Mouse (Mus musculus): Measurements from ENCODE around the gene Eif5. TPM values are rescaled to one million over a fixed set of nuclear protein-coding genes. Genes with fewer than 3 reads are reported as not detected.

The Eif5 gene
- 90.3 and 91.1 TPM in 2 replicates for polyA plus RNA-seq (2012; rRNA removed)

GRCm38 (mm10) chr12:111537796-111538291 lies at the start of gene Eif5:
Eif5 (plus strand) TSS chr12:111538016.
- under 1% methylated on average over 47 of the region's 47 CpGs for WGBS
- Histone ChIP-seq H3K36me3 (ENCODE audit: control insufficient read depth, insufficient read depth, low read length) (peaks cover 18% of the 10 kb centered on the region), H3K27ac (ENCODE audit: insufficient read depth, low read depth, low read length) (peak within 1 kb of the TSS; percentile 98), H3K27me3 (replicated peaks; ENCODE audit: control insufficient read depth, insufficient read depth, low read length) (no peaks in the 10 kb centered on the region), H3K4me1 (ENCODE audit: control insufficient read depth, insufficient read depth, low read length) (peaks cover 12% of the 10 kb centered on the region; the same call in 1 of the 2 replicates), H3K4me3 (ENCODE audit: insufficient read depth, low read depth, low read length) (peak within 1 kb of the TSS; percentile 97)
- peak; percentile 73 for TF ChIP-seq POLR2A (IDR thresholded peaks at IDR 0.05; ENCODE audit: low read depth, low read length)
- TF ChIP-seq CTCF (conservative IDR thresholded peaks at IDR 0.05; ENCODE audit: insufficient read depth, insufficient read length, low read depth, low read length) = no peak
- DNase-seq = peak; percentile 99

GRCm38 (mm10) chr12:111489261-111489865 lies 48.5 kb upstream of the Eif5 start:
- no peak overlapping the region for H3K27ac ChIP-seq (ENCODE audit: insufficient read depth, low read depth, low read length)
- no peak for TF ChIP-seq POLR2A (IDR thresholded peaks at IDR 0.05; ENCODE audit: low read depth, low read length)
- TF ChIP-seq CTCF (conservative IDR thresholded peaks at IDR 0.05; ENCODE audit: insufficient read depth, insufficient read length, low read depth, low read length) = no peak
- H3K36me3 ChIP-seq (ENCODE audit: control insufficient read depth, insufficient read depth, low read length) = no peaks in the 10 kb centered on the region
- DNase-seq = peak; percentile 67
- H3K4me1 ChIP-seq (ENCODE audit: control insufficient read depth, insufficient read depth, low read length) = peaks cover 16% of the 10 kb centered on the region
- H3K4me3 ChIP-seq (ENCODE audit: insufficient read depth, low read depth, low read length) = no peak overlapping the region
- no peaks in the 10 kb centered on the region; the same call in 1 of the 2 replicates for H3K27me3 ChIP-seq (replicated peaks; ENCODE audit: control insufficient read depth, insufficient read depth, low read length)
- WGBS = 36% methylated on average over 11 of the region's 11 CpGs

GRCm38 (mm10) chr12:111494931-111495330 lies 42.9 kb upstream of the Eif5 start:
- no peak for DNase-seq

GRCm38 (mm10) chr12:111497076-111497475 lies 40.7 kb upstream of the Eif5 start:
- TF ChIP-seq POLR2A (IDR thresholded peaks at IDR 0.05; ENCODE audit: low read depth, low read length) = no peak
- TF ChIP-seq CTCF (conservative IDR thresholded peaks at IDR 0.05; ENCODE audit: insufficient read depth, insufficient read length, low read depth, low read length) = peak; percentile 54
- Histone ChIP-seq H3K36me3 (ENCODE audit: control insufficient read depth, insufficient read depth, low read length) (no peaks in the 10 kb centered on the region), H3K4me3 (ENCODE audit: insufficient read depth, low read depth, low read length) (no peak overlapping the region), H3K27me3 (replicated peaks; ENCODE audit: control insufficient read depth, insufficient read depth, low read length) (no peaks in the 10 kb centered on the region), H3K27ac (ENCODE audit: insufficient read depth, low read depth, low read length) (no peak overlapping the region), H3K4me1 (ENCODE audit: control insufficient read depth, insufficient read depth, low read length) (no peaks in the 10 kb centered on the region)
- DNase-seq = no peak
- 58% methylated on average over 2 of the region's 2 CpGs for WGBS

More at GRCm38 (mm10) chr12:111494931-111495330, 42.9 kb upstream of the Eif5 start:
- H3K27ac ChIP-seq (ENCODE audit: insufficient read depth, low read depth, low read length) = no peak overlapping the region
- no peaks in the 10 kb centered on the region for H3K36me3 ChIP-seq (ENCODE audit: control insufficient read depth, insufficient read depth, low read length)
- no peaks in the 10 kb centered on the region for H3K27me3 ChIP-seq (replicated peaks; ENCODE audit: control insufficient read depth, insufficient read depth, low read length)
- peaks cover 4% of the 10 kb centered on the region; the same call in 1 of the 2 replicates for H3K4me1 ChIP-seq (ENCODE audit: control insufficient read depth, insufficient read depth, low read length)
- 65% methylated on average over 4 of the region's 4 CpGs for WGBS
- no peak overlapping the region for H3K4me3 ChIP-seq (ENCODE audit: insufficient read depth, low read depth, low read length)
- TF ChIP-seq POLR2A (IDR thresholded peaks at IDR 0.05; ENCODE audit: low read depth, low read length) = no peak
- no peak for TF ChIP-seq CTCF (conservative IDR thresholded peaks at IDR 0.05; ENCODE audit: insufficient read depth, insufficient read length, low read depth, low read length)

GRCm38 (mm10) chr12:111499617-111500016 lies 38.2 kb upstream of the Eif5 start:
- WGBS = 81% methylated on average over 5 of the region's 5 CpGs
- no peak overlapping the region for H3K27ac ChIP-seq (ENCODE audit: insufficient read depth, low read depth, low read length)
- H3K27me3 ChIP-seq (replicated peaks; ENCODE audit: control insufficient read depth, insufficient read depth, low read length) = no peaks in the 10 kb centered on the region
- H3K4me1 ChIP-seq (ENCODE audit: control insufficient read depth, insufficient read depth, low read length) = no peaks in the 10 kb centered on the region
- H3K36me3 ChIP-seq (ENCODE audit: control insufficient read depth, insufficient read depth, low read length) = no peaks in the 10 kb centered on the region
- DNase-seq = no peak
- no peak overlapping the region for H3K4me3 ChIP-seq (ENCODE audit: insufficient read depth, low read depth, low read length)
- no peak for TF ChIP-seq POLR2A (IDR thresholded peaks at IDR 0.05; ENCODE audit: low read depth, low read length)
- TF ChIP-seq CTCF (conservative IDR thresholded peaks at IDR 0.05; ENCODE audit: insufficient read depth, insufficient read length, low read depth, low read length) = no peak

- H3K27ac ChIP-seq (ENCODE audit: insufficient read depth, low read depth, low read length) = no peak overlapping the region
- H3K27me3 ChIP-seq (replicated peaks; ENCODE audit: control insufficient read depth, insufficient read depth, low read length) = no peaks in the 10 kb centered on the region
- WGBS = 55% methylated on average over 5 of the region's 5 CpGs
- no peaks in the 10 kb centered on the region for H3K4me1 ChIP-seq (ENCODE audit: control insufficient read depth, insufficient read depth, low read length)
- DNase-seq = no peak
- TF ChIP-seq CTCF (conservative IDR thresholded peaks at IDR 0.05; ENCODE audit: insufficient read depth, insufficient read length, low read depth, low read length) = no peak
- TF ChIP-seq POLR2A (IDR thresholded peaks at IDR 0.05; ENCODE audit: low read depth, low read length) = no peak
- H3K36me3 ChIP-seq (ENCODE audit: control insufficient read depth, insufficient read depth, low read length) = no peaks in the 10 kb centered on the region
- no peak overlapping the region for H3K4me3 ChIP-seq (ENCODE audit: insufficient read depth, low read depth, low read length)
Observed at GRCm38 (mm10) chr12:111500725-111501124, 37.1 kb upstream of the Eif5 start.

GRCm38 (mm10) chr12:111503063-111503567 lies 34.7 kb upstream of the Eif5 start:
- Histone ChIP-seq H3K4me3 (ENCODE audit: insufficient read depth, low read depth, low read length) (no peak overlapping the region), H3K27me3 (replicated peaks; ENCODE audit: control insufficient read depth, insufficient read depth, low read length) (no peaks in the 10 kb centered on the region), H3K4me1 (ENCODE audit: control insufficient read depth, insufficient read depth, low read length) (no peaks in the 10 kb centered on the region), H3K36me3 (ENCODE audit: control insufficient read depth, insufficient read depth, low read length) (no peaks in the 10 kb centered on the region), H3K27ac (ENCODE audit: insufficient read depth, low read depth, low read length) (no peak overlapping the region)
- DNase-seq = peak; percentile 45
- TF ChIP-seq POLR2A (IDR thresholded peaks at IDR 0.05; ENCODE audit: low read depth, low read length) = no peak
- TF ChIP-seq CTCF (conservative IDR thresholded peaks at IDR 0.05; ENCODE audit: insufficient read depth, insufficient read length, low read depth, low read length) = no peak
- WGBS = 69% methylated on average over 12 of the region's 12 CpGs
